Mouse (Mus musculus) spleen, adult 2 months (tissue): ENCODE data around the gene Pnp.

Source experiments
- CTCF ChIP-seq: fragments of 200-500 bp; IDR thresholded peaks from 2 replicates; pipeline ENCODE4 v1.5.1; 2011; ENCODE audit warnings: mild to moderate bottlenecking, inconsistent platforms; ENCODE audit not compliant: insufficient read depth, insufficient read length, insufficient replicate concordance; ENCODE audit errors: extremely low read depth
- POLR2A ChIP-seq: fragments of 200-500 bp; IDR thresholded peaks from 2 replicates; pipeline ENCODE4 v1.6.1; 2011; ENCODE audit warnings: low read depth, low read length, inconsistent platforms

- TF ChIP-seq CTCF: no peak
- TF ChIP-seq POLR2A: no peak
Observed at GRCm38 (mm10) chr14:50908126-50908525, 22.8 kb upstream of the Pnp start.
